Mouse (Mus musculus): ENCODE data around the gene Epha10. TPM values are rescaled to one million over a fixed set of nuclear protein-coding genes. Genes with fewer than 3 reads are reported as not detected.

Epha10 gene
- total and polyA plus RNA-seq, 3 experiments = 0.16 TPM; not detected in 2

DNA sequence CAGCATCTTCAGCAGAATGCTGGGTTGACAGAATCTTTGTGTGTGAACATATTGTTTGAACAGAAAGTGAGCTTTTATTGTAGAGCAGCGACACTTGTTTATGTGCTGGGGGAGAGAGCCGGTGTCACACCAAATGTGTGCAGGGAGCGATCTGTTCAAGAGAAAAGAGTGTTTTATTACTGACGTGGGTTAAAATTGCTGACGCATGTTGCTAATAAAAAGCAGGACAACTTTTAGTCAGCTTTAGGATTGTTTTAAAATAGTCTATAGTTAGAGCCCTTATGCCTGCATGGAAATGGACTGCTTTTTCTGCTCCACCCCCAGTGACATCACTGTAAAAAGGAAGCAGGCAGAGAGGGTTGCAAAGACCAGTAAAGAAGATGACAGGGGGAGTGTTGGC, 10.1 kb downstream of the Epha10 start:
- DNase-seq (ENCODE audit: low spot score) = no peak
- Histone ChIP-seq H3K27me3 (ENCODE audit: insufficient read depth, low read length) (peaks cover 14% of the 10 kb centered on the region), H3K4me1 (ENCODE audit: insufficient read depth, low read depth, low read length) (no peaks in the 10 kb centered on the region), H3K36me3 (replicated peaks) (no peaks in the 10 kb centered on the region), H3K9me3 (replicated peaks) (no peaks in the 10 kb centered on the region), H3K4me3 (ENCODE audit: low read depth, low read length) (no peak overlapping the region)
- ATAC-seq (ENCODE audit: extremely low read depth, insufficient number of reproducible peaks, low FRiP score, poor library complexity, severe bottlenecking) = no peak
- no peak for TF ChIP-seq CTCF (IDR thresholded peaks at IDR 0.05; ENCODE audit: low read depth, low read length)
- TF ChIP-seq POLR2AphosphoS5 (IDR thresholded peaks at IDR 0.05; ENCODE audit: insufficient replicate concordance, low read depth, low read length) = no peak
- TF ChIP-seq GATA2 (IDR thresholded peaks at IDR 0.05; ENCODE audit: borderline replicate concordance, low read depth, low read length) = no peak
- no peak for TF ChIP-seq GATA1 (IDR thresholded peaks at IDR 0.05; ENCODE audit: borderline replicate concordance, low read length)
- TF ChIP-seq TAL1 (conservative IDR thresholded peaks at IDR 0.05; ENCODE audit: low read depth, low read length) = no peak

DNA sequence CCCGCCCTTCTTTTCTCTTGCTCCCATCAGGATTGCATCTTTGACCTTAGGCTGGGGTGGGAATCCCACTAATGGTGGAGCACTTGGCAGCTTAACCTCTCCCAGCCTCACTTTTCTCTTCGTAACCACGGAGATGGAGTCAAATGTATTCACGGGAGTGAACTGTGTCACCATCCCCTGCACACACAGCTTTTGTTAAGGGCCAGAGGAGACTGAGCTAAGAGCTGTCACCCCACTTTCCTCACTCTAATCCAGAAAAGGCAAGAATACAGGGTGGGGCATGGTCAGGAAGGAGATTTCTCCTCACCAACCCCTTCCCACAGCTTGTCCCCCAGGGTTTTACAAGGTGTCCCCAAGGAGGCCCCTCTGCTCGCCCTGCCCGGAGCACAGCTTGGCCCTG, 13.1 kb downstream of the Epha10 start:
- no peak overlapping the region for H3K4me3 ChIP-seq (ENCODE audit: low read depth, low read length)
- peaks cover 15% of the 10 kb centered on the region for H3K27me3 ChIP-seq (ENCODE audit: insufficient read depth, low read length)
- H3K36me3 ChIP-seq (replicated peaks) = no peaks in the 10 kb centered on the region
- H3K4me1 ChIP-seq (ENCODE audit: insufficient read depth, low read depth, low read length) = no peaks in the 10 kb centered on the region
- TF ChIP-seq GATA1 (IDR thresholded peaks at IDR 0.05; ENCODE audit: borderline replicate concordance, low read length) (no peak), TAL1 (conservative IDR thresholded peaks at IDR 0.05; ENCODE audit: low read depth, low read length) (no peak), POLR2AphosphoS5 (IDR thresholded peaks at IDR 0.05; ENCODE audit: insufficient replicate concordance, low read depth, low read length) (no peak), GATA2 (IDR thresholded peaks at IDR 0.05; ENCODE audit: borderline replicate concordance, low read depth, low read length) (no peak), CTCF (IDR thresholded peaks at IDR 0.05; ENCODE audit: low read depth, low read length) (no peak)
- ATAC-seq (ENCODE audit: extremely low read depth, insufficient number of reproducible peaks, low FRiP score, poor library complexity, severe bottlenecking) (no peak), DNase-seq (ENCODE audit: low spot score) (no peak)
- H3K9me3 ChIP-seq (replicated peaks) = no peaks in the 10 kb centered on the region

DNA sequence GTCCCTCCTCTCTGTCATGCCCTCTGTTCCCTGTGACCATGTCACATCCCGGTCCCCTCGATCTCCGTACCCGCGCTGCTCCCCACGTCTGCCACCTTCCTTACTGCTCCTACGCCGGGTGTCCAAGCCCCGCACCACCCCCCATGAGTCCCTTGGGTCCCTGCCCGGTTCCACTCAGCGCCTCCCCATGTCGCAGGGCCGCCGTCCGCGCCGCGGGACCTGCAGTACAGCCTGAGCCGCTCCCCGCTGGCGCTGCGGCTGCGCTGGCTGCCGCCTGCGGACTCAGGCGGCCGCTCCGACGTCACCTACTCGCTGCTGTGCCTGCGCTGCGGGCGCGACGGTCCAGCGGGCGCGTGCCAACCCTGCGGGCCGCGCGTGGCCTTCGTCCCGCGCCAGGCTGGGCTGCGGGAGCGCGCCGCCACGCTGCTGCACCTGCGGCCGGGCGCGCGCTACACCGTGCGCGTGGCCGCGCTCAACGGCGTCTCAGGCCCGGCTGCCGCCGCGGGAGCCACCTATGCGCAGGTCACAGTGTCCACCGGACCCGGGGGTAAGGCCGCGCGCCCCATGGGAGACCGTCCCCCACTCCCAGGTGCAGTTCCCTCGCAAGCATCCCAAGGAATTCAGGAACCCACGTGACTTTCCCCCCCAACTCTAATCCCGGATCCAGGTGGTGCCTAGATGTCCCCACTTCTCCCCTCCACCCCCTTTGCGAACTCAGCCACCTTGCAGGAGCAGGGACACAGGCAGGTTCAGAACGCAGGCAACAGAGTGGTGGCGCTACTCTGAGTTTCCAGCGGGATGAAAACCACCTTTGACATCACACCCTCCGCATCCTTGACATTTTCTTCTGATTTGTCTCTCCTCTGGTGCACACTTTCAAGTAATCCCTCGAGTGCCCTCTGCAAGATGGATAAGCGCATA, 14.1 kb downstream of the Epha10 start:
- H3K36me3 ChIP-seq (replicated peaks) = no peaks in the 10 kb centered on the region
- ATAC-seq (ENCODE audit: extremely low read depth, insufficient number of reproducible peaks, low FRiP score, poor library complexity, severe bottlenecking) = no peak
- peaks cover 18% of the 10 kb centered on the region for H3K27me3 ChIP-seq (ENCODE audit: insufficient read depth, low read length)
- H3K4me3 ChIP-seq (ENCODE audit: low read depth, low read length) = no peak overlapping the region
- no peak for DNase-seq (ENCODE audit: low spot score)
- peaks cover 2% of the 10 kb centered on the region for H3K4me1 ChIP-seq (ENCODE audit: insufficient read depth, low read depth, low read length)
- TF ChIP-seq TAL1 (conservative IDR thresholded peaks at IDR 0.05; ENCODE audit: low read depth, low read length) (no peak), GATA1 (IDR thresholded peaks at IDR 0.05; ENCODE audit: borderline replicate concordance, low read length) (no peak), CTCF (IDR thresholded peaks at IDR 0.05; ENCODE audit: low read depth, low read length) (no peak), GATA2 (IDR thresholded peaks at IDR 0.05; ENCODE audit: borderline replicate concordance, low read depth, low read length) (no peak), POLR2AphosphoS5 (IDR thresholded peaks at IDR 0.05; ENCODE audit: insufficient replicate concordance, low read depth, low read length) (no peak)
- no peaks in the 10 kb centered on the region for H3K9me3 ChIP-seq (replicated peaks)

DNA sequence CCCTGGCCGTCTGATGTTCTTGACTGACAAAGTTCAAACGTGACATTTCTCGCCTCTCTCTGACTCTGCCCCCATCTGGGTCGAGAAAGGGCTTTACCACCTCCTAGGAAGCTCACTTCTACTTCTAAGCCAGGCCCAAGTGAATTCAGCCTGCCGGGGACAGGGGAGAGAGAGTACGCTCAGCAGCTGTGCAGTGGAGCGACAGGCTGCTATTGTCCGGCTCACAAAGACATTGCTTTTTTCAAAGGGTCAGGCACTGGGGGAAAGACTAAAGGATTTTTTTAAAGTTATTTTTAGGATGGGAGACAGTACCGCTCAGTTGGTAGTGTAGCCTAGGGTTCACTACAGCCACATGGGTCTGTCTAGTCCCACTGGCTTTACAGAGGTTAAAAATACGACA, 17.7 kb downstream of the Epha10 start:
- Histone ChIP-seq H3K4me3 (ENCODE audit: low read depth, low read length) (no peak overlapping the region), H3K27me3 (ENCODE audit: insufficient read depth, low read length) (peaks cover 20% of the 10 kb centered on the region), H3K4me1 (ENCODE audit: insufficient read depth, low read depth, low read length) (peaks cover 3% of the 10 kb centered on the region), H3K9me3 (replicated peaks) (no peaks in the 10 kb centered on the region), H3K36me3 (replicated peaks) (no peaks in the 10 kb centered on the region)
- ATAC-seq (ENCODE audit: extremely low read depth, insufficient number of reproducible peaks, low FRiP score, poor library complexity, severe bottlenecking) (no peak), DNase-seq (ENCODE audit: low spot score) (no peak)
- TF ChIP-seq GATA2 (IDR thresholded peaks at IDR 0.05; ENCODE audit: borderline replicate concordance, low read depth, low read length) = no peak
- no peak for TF ChIP-seq GATA1 (IDR thresholded peaks at IDR 0.05; ENCODE audit: borderline replicate concordance, low read length)
- TF ChIP-seq POLR2AphosphoS5 (IDR thresholded peaks at IDR 0.05; ENCODE audit: insufficient replicate concordance, low read depth, low read length) = no peak
- no peak for TF ChIP-seq CTCF (IDR thresholded peaks at IDR 0.05; ENCODE audit: low read depth, low read length)
- TF ChIP-seq TAL1 (conservative IDR thresholded peaks at IDR 0.05; ENCODE audit: low read depth, low read length) = no peak

DNA sequence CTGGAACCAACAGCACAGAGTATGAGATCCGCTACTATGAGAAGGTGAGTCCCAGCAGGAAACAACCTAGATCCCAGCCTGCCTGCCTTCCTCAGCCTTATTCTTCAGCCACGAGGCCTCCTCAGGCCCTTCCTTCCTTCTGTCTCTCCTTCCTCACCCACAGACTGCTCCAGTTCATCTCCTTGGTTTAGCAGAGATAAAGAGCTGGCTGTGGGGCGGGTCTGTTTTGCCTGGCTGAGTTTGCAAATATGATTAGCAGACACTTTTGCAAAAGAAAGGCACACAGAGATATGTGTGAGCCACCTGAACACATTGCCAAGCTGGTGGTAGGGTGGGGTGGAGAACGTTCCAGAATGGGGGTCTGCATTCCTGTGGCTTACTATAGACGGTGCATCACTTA, 19.2 kb downstream of the Epha10 start:
- H3K4me3 ChIP-seq (ENCODE audit: low read depth, low read length) = no peak overlapping the region
- no peak for DNase-seq (ENCODE audit: low spot score)
- H3K27me3 ChIP-seq (ENCODE audit: insufficient read depth, low read length) = peaks cover 25% of the 10 kb centered on the region
- no peak for TF ChIP-seq TAL1 (conservative IDR thresholded peaks at IDR 0.05; ENCODE audit: low read depth, low read length)
- TF ChIP-seq POLR2AphosphoS5 (IDR thresholded peaks at IDR 0.05; ENCODE audit: insufficient replicate concordance, low read depth, low read length) = no peak
- TF ChIP-seq GATA1 (IDR thresholded peaks at IDR 0.05; ENCODE audit: borderline replicate concordance, low read length) = no peak
- TF ChIP-seq GATA2 (IDR thresholded peaks at IDR 0.05; ENCODE audit: borderline replicate concordance, low read depth, low read length) = no peak
- no peak for TF ChIP-seq CTCF (IDR thresholded peaks at IDR 0.05; ENCODE audit: low read depth, low read length)
- no peaks in the 10 kb centered on the region for H3K36me3 ChIP-seq (replicated peaks)
- H3K4me1 ChIP-seq (ENCODE audit: insufficient read depth, low read depth, low read length) = peaks cover 3% of the 10 kb centered on the region
- no peaks in the 10 kb centered on the region for H3K9me3 ChIP-seq (replicated peaks)
- ATAC-seq (ENCODE audit: extremely low read depth, insufficient number of reproducible peaks, low FRiP score, poor library complexity, severe bottlenecking) = no peak

DNA sequence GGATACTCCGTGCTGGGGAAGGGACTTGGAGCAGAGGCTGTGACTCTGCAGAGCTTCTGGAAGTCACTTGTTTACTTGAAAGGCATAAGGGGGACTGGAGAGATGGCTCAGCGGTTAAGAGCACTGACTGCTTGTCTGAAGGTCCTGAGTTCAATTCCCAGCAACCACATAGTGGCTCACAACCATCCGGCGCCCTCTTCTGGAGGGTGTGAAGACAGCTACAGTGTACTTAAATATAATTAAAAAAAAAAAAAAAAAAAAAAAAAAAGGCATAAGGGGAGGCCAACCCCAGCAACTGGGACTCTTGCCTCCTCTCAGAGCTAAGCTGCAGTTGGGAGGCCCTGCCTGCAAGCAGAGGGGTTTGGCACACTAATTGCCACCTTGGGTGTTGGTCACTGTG, 24.7 kb downstream of the Epha10 start:
- ATAC-seq (ENCODE audit: extremely low read depth, insufficient number of reproducible peaks, low FRiP score, poor library complexity, severe bottlenecking) = no peak
- peaks cover 8% of the 10 kb centered on the region for H3K4me1 ChIP-seq (ENCODE audit: insufficient read depth, low read depth, low read length)
- no peak overlapping the region for H3K4me3 ChIP-seq (ENCODE audit: low read depth, low read length)
- TF ChIP-seq GATA2 (IDR thresholded peaks at IDR 0.05; ENCODE audit: borderline replicate concordance, low read depth, low read length) = no peak
- no peak for TF ChIP-seq POLR2AphosphoS5 (IDR thresholded peaks at IDR 0.05; ENCODE audit: insufficient replicate concordance, low read depth, low read length)
- TF ChIP-seq CTCF (IDR thresholded peaks at IDR 0.05; ENCODE audit: low read depth, low read length) = no peak
- no peak for TF ChIP-seq GATA1 (IDR thresholded peaks at IDR 0.05; ENCODE audit: borderline replicate concordance, low read length)
- no peak for TF ChIP-seq TAL1 (conservative IDR thresholded peaks at IDR 0.05; ENCODE audit: low read depth, low read length)
- no peak for DNase-seq (ENCODE audit: low spot score)
- H3K9me3 ChIP-seq (replicated peaks) = peaks cover 2% of the 10 kb centered on the region; the same call in 1 of the 2 replicates
- peaks cover 26% of the 10 kb centered on the region for H3K27me3 ChIP-seq (ENCODE audit: insufficient read depth, low read length)
- no peaks in the 10 kb centered on the region for H3K36me3 ChIP-seq (replicated peaks)

Measured in G1E (cell line).